Mouse (Mus musculus): ENCODE data around the gene Aox1.
"Not testable (repeated sequence)": the region's sequence is repeated elsewhere in the genome, so short reads cannot be mapped to it uniquely, and the experiment has no call there.

Aox1 gene

GRCm38 (mm10) chr1:58029636-58030117, at the start of gene Aox1:
Gene Aox1, plus strand, starts transcription at chr1:58029931.
- DNase-seq (ENCODE audit: inconsistent age in 2 of 2, low spot score in 1 of 2) = peak; percentile 83 to 94

GRCm38 (mm10) chr1:57989052-57989600, 40.6 kb upstream of the Aox1 start:
- DNase-seq (ENCODE audit: inconsistent age in 2 of 2, low spot score in 1 of 2) = peak in 1 of 2 experiments; percentile 35

GRCm38 (mm10) chr1:57991277-57991676, 38.5 kb upstream of the Aox1 start:
- no peak for DNase-seq (ENCODE audit: inconsistent age in 2 of 2, low spot score in 1 of 2)

GRCm38 (mm10) chr1:57995432-57996132, 34.1 kb upstream of the Aox1 start, which contains the start of gene Sgo2a:
Gene Sgo2a, plus strand, starts transcription at chr1:57995971.
- peak; percentile 92 to 96 for DNase-seq (ENCODE audit: inconsistent age in 2 of 2, low spot score in 1 of 2)

- DNase-seq (ENCODE audit: inconsistent age in 2 of 2, low spot score in 1 of 2) = no peak
Observed at GRCm38 (mm10) chr1:57996133-57996615, 33.6 kb upstream of the Aox1 start.

- no peak for DNase-seq (ENCODE audit: inconsistent age in 2 of 2, low spot score in 1 of 2)
Observed at GRCm38 (mm10) chr1:57998146-57998545, 31.6 kb upstream of the Aox1 start.

- DNase-seq (ENCODE audit: inconsistent age in 2 of 2, low spot score in 1 of 2) = not testable (repeated sequence)
Observed at GRCm38 (mm10) chr1:58006388-58006787, 23.3 kb upstream of the Aox1 start.

GRCm38 (mm10) chr1:58018856-58019255, 10.9 kb upstream of the Aox1 start, which contains the start of gene Kctd18:
Gene Kctd18, minus strand, starts transcription at chr1:58018956.
- no peak for DNase-seq (ENCODE audit: inconsistent age in 2 of 2, low spot score in 1 of 2)

GRCm38 (mm10) chr1:58027707-58028106, 2.0 kb upstream of the Aox1 start:
- no peak for DNase-seq (ENCODE audit: inconsistent age in 2 of 2, low spot score in 1 of 2)

GRCm38 (mm10) chr1:58030156-58030871, 583 bp downstream of the Aox1 start:
- DNase-seq (ENCODE audit: inconsistent age in 2 of 2, low spot score in 1 of 2) = peak; percentile 71 to 85

- peak; percentile 53 to 85 for DNase-seq (ENCODE audit: inconsistent age in 2 of 2, low spot score in 1 of 2)
Observed at GRCm38 (mm10) chr1:58031160-58031769, 1.5 kb downstream of the Aox1 start.

- not testable (repeated sequence) for DNase-seq (ENCODE audit: inconsistent age in 2 of 2, low spot score in 1 of 2)
Observed at GRCm38 (mm10) chr1:58037306-58037705, 7.6 kb downstream of the Aox1 start.

- no peak for DNase-seq (ENCODE audit: inconsistent age in 2 of 2, low spot score in 1 of 2)
Observed at GRCm38 (mm10) chr1:58045076-58045475, 15.3 kb downstream of the Aox1 start.

GRCm38 (mm10) chr1:58045546-58045945, 15.8 kb downstream of the Aox1 start:
- peak in 1 of 2 experiments; percentile 11 for DNase-seq (ENCODE audit: inconsistent age in 2 of 2, low spot score in 1 of 2)

- no peak for DNase-seq (ENCODE audit: inconsistent age in 2 of 2, low spot score in 1 of 2)
Observed at GRCm38 (mm10) chr1:58046721-58047290, 17.1 kb downstream of the Aox1 start.

GRCm38 (mm10) chr1:58049126-58049525, 19.4 kb downstream of the Aox1 start:
- DNase-seq (ENCODE audit: inconsistent age in 2 of 2, low spot score in 1 of 2) = no peak

- no peak for DNase-seq (ENCODE audit: inconsistent age in 2 of 2, low spot score in 1 of 2)
Observed at GRCm38 (mm10) chr1:58055598-58055997, 25.9 kb downstream of the Aox1 start.

- DNase-seq (ENCODE audit: inconsistent age in 2 of 2, low spot score in 1 of 2) = no peak
Observed at GRCm38 (mm10) chr1:58056074-58056807, 26.5 kb downstream of the Aox1 start.

- DNase-seq (ENCODE audit: inconsistent age in 2 of 2, low spot score in 1 of 2) = peak in 1 of 2 experiments; percentile 51
Observed at GRCm38 (mm10) chr1:58056939-58057338, 27.2 kb downstream of the Aox1 start.

GRCm38 (mm10) chr1:58058846-58059245, 29.1 kb downstream of the Aox1 start:
- peak in 1 of 2 experiments; percentile 72 for DNase-seq (ENCODE audit: inconsistent age in 2 of 2, low spot score in 1 of 2)

Data from adrenal gland, adult (tissue).